Mouse (Mus musculus) cerebellum, postnatal 14 days (tissue): ENCODE results near the gene Rp9.
"Not testable (repeated sequence)": the region's sequence is repeated elsewhere in the genome, so short reads cannot be mapped to it uniquely, and the experiment has no call there.

Experiments
- DNase-seq, 2 experiments: peaks; one replicate each; pipeline ENCODE4 v3.0.0; 2021; ENCODE audit warnings: mixed read lengths in 2 of 2

Gene Rp9

GRCm38 (mm10) chr9:22457142-22457835, 12.3 kb downstream of the Rp9 start:
- no peak for DNase-seq

DNA sequence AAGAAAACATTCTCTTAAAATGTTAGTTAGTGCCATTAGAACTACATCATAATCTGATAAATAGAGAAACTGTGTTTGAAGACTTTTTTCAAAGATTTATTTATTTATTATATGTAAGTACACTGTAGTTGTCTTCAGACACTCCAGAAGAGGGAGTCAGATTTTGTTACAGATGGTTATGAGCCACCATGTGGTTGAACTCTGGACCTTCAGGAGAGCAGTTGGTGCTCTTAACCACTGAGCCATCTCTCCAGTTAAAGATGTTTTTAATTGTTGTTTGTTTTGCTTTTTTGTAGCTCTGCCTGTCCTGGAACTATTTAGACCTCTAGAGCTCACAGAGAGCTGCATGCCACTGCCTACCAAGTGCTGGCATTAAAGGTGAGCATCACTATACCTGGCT, 14.5 kb downstream of the Rp9 start:
- no peak for DNase-seq

- not testable (repeated sequence) for DNase-seq
Measured at GRCm38 (mm10) chr9:22453990-22454389, 15.6 kb downstream of the Rp9 start, which contains the start of gene Gm17545. Gm17545 (plus strand) TSS chr9:22454290.

DNA sequence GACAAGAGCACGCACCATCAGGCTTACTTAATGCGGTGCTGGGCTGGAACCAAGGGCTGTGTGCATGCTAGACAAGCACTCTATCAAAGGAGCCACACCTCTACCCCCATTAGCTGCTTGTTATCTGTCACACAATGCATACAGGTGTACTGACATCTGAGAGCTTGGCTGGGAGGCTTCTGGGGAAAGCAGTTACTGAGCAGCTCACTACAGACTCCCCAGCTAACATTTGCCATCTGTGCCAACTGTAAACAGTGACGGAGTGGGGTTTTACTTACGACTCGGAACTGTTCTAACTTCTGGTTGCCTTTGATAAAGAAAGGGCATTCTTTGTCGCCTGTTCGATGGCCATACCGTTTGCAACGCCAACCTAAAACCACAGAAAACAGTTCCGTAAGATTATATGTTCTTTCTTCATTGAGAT, 16.0 kb downstream of the Rp9 start:
- DNase-seq = no peak

DNA sequence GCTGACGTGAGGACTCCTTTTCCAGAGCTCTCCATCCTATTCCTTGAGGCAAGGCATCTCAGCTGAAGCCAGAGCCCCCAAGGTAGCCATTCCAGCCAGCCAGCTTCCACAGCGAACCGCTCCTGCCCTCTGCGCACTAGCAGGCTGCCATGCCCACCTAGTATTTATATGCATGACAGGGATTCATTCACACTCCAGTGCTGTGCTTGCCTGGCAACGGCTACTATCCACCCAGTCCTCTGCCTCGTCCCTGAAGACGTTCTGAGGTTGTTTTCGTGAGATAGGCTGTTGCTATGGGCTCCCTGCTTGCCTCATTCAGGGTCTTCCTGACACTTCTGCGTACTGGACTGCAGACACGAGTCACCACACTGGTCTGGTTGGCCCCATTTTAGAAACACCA, 16.8 kb downstream of the Rp9 start:
- DNase-seq = no peak

- DNase-seq = no peak
Measured at GRCm38 (mm10) chr9:22449209-22449608, 20.3 kb downstream of the Rp9 start.

- peak in 1 of 2 experiments; percentile 51 for DNase-seq
Measured at GRCm38 (mm10) chr9:22448420-22448819, 21.1 kb downstream of the Rp9 start.

GRCm38 (mm10) chr9:22447213-22447612, 22.3 kb downstream of the Rp9 start:
- no peak for DNase-seq

DNA sequence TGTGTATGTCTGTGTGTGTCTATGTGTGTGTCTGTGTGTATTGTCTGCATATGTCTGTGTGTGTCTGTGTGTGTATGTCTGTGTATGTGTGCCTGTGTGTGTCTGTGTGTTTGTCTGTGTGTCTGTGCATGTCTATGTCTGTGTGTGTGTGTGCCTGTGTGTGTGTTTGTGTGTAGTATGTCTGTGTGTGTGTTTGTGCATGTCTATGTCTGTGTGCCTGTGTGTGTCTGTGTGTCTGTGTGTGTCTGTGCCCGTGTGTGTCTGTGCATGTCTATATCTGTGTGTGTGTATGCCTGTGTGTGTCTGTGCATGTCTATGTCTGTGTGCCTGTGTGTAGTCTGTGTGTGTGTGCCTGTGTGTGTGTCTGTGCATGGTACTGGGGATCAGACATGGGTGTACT, 24.4 kb downstream of the Rp9 start:
- DNase-seq = no peak

GRCm38 (mm10) chr9:22443157-22443556, 26.4 kb downstream of the Rp9 start:
- DNase-seq = no peak

DNA sequence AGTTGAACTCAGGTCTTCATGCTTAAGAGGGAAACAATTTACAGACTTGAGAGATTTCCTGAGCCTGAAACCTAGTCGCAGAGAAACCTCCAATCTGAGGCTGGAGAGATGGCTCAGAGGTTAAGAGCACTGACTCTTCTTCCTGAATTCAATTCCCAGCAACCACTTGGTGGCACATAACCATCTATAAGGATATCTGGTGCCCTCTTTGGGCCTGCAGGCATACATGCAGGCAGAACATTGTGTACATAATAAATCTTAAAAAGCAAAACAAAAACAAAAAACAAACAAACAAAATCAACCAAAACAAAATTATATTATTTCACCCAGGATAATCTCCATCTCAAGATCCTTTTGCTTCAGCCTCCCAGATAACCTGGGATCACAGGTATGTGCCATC, 30.7 kb downstream of the Rp9 start:
- no peak for DNase-seq

DNA sequence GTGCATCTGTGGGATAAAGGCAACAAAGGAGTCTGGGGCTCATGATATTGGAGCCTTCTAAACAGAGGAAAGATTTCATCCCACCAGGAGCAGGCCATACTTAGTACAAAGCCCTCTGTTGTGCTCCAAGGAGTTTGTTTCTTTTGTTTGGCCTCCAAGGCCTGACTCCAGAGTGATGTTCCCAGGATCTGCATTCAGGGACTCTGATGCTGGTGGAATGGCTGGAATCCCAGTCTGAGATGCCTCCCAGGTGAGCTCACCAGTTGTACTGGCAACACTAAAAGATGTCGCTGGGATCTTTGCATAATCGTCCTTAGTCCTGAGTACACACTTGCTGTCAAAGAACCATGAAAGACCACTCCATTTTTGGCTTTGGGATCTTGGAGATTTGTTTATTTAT, 35.4 kb downstream of the Rp9 start:
- DNase-seq = no peak

GRCm38 (mm10) chr9:22433221-22433620, 36.3 kb downstream of the Rp9 start:
- DNase-seq = no peak

DNA sequence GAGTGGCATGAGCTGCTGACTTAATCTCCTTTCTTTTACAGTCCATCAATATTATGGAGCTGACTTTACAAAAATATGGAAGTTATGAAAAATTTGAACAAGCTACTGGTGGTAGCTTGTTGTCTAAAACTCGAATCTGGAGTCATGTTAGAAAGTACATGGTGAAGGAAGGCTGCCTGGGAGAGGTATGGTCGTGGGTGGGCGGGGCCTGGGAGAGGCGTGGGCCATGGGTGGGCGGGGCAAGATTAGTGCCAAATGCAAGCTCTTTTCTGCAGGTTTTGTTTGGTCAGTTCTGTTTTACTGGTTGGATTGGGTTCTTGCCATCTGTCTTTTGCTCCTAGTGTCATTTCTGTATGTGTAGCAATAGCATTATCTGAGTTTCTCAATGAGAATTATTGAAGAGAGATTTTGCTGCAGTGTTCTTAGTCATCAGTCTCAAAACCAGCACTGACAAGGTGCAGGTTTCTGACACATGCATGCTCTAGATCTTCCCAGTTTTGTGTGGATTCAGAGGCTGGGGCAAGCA, 39.2 kb downstream of the Rp9 start:
- no peak for DNase-seq

DNA sequence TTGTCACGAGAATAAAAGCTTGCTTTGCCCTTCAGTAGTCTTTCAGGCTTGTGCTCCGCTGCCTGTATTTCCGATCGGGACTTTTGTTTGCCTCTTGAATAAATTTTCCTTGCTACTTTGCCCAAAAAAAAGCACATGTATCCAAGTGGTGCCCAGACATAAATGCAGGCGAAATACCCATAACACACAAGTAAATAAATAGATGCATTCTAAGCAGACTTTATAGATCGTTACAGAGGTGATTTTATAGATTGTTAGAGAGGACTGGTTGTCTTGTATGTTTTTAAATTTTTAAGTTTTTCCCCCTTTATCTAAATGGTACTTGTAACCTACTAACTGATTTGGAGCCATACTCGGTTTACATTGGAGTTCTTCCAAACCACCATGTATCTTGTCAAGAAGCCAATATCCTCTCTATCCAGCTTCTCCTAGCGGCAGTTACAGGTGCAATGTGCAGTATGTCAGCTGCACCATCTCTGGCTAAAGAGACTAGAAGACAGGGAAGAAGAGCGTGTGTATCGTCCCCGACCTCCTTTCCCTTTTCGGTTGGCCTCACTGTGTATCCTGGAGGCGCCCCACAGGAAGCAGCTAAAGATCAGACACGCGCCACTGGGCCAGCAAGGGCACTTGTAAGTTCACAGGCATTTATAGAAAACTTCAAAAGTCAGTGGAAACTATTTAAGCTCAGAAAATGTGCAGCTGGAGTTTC, 39.9 kb downstream of the Rp9 start:
- DNase-seq = peak; percentile 22 to 66

GRCm38 (mm10) chr9:22428666-22429410, 40.7 kb downstream of the Rp9 start:
- no peak for DNase-seq

DNA sequence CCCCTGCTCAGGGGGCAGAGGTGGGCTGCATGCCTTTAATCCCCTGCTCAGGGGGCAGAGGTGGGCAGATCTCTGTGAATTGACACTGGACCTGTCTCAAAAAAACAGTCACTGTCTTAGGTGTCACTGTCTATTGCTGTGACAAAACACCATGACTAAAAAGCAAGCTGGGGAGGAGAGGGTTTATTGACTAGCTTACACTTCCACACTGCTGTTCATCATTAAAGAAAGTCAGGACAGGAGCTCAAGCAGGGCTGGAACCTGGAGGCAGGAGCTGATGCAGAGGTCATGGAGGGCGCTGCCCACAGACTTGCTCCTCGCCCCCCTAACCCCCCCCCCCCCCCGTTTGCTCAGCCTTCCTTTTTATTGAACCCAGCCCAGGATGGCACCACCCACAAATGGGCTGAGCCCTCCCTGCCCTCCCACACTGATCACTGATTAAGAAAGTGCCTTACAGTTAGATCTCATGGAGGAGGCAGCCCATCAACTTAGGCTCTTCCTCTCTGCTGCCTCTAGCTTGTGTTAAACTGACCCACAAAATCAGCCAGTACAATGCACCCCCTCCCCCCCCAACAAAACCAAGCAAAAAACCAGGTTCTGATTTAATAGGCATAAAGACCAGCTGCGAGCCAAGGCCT, 41.4 kb downstream of the Rp9 start:
- DNase-seq = no peak

GRCm38 (mm10) chr9:22424719-22425118, 44.8 kb downstream of the Rp9 start:
- no peak for DNase-seq

- no peak for DNase-seq
Measured at GRCm38 (mm10) chr9:22424196-22424595, 45.3 kb downstream of the Rp9 start.

DNA sequence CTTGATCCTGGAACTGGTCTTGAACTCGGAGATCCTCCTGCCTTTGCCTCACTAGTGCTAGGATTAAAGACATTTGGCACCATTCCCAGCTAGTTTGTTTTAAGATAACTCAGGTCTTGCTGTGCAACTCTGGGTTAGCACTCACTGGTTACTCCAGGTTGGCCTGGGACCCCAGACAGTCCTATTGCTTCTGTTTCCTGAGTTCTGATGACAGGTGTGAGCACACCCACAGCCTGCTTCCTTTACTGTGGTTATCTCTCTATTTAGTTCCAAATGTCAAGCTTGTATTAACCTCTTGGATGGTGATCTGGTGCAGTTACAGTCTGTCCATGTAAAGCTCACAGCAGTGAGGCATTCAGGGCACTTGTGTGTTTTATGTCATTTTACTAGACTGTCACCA, 46.0 kb downstream of the Rp9 start:
- no peak for DNase-seq

DNA sequence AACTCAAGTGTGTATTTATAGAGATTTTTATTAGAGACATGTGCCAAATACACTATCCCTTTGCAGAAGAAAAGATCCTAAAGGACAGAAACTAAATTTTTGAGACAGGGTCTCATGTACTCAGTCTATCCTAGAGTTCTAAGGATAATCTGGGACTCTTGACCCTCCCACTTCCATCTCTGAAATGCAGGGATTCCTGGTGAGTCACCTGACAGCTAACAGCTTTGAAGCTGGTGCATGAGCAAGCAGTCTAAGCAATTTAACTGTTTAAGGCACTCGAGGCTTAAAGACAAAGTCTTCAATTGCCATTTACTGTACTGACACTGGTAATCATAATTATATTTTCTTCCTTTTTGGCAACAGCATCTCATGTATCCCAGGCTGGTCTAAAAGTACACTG, 47.0 kb downstream of the Rp9 start:
- DNase-seq = no peak

DNA sequence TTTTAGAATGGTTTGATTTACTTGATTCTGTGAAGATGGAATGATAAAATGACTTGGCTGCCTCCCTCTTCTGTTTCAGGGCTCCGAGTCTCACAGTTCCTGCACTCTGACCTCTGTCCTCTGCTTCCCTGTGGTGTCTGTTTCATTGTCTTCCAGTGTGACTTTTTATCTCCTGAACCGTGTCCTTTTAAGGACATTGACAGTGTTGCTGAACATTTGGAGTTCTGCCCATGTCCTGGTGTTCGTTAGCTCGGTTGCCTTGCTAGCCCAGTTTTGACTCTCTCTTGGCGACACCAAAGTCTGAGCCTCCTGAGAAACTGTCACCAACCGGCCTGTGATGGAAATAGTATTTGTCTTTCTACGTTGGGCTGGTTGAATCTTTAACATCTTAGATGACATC, 49.1 kb downstream of the Rp9 start:
- DNase-seq = peak; percentile 53 to 59

DNA sequence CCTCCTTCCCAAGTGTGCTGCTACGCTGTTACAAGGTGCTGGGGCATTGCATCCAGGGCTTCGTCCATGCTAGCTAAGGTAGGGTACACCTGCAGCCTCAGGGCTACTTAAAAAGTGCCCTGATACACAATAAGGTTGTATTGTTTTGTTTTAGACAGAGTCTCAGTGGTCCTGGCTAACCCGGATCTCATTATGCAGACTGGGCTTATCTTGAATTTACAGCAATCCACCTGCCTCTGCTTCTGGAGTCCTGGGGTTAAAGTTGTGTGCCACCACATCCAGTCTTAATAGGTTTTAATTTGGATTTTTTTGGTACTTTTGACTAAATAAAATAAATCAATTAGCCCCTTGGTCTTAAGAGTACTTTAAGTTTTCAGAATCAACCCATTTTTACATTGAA, 49.7 kb downstream of the Rp9 start:
- DNase-seq = no peak
